Mouse (Mus musculus) E14TG2a.4 (cell line): Measurements from ENCODE around the gene 3110009E18Rik.

Source experiments
- H3K27me3 ChIP-seq: 2 replicates; pipeline ENCODE4 v1.6.1; 2014; ENCODE audit warnings: low read length, control low read depth; ENCODE audit not compliant: insufficient read depth
- H3K36me3 ChIP-seq: 2 replicates; pipeline ENCODE4 v1.6.1; 2014; ENCODE audit warnings: low read length, control low read depth; ENCODE audit not compliant: insufficient read depth
- H3K4me1 ChIP-seq: replicated peaks from 2 replicates; pipeline ENCODE4 v1.6.1; 2014; ENCODE audit warnings: low read depth, low read length, control low read depth
- H3K4me3 ChIP-seq: replicated peaks from 2 replicates; pipeline ENCODE4 v1.5.1; 2014; ENCODE audit warnings: mild to moderate bottlenecking, low read length
- H3K9me3 ChIP-seq: 2 replicates; pipeline ENCODE4 v1.6.1; 2014; ENCODE audit warnings: low read length, control low read depth
- CTCF ChIP-seq: conservative IDR thresholded peaks from 2 replicates; pipeline ENCODE4 v1.5.1; 2014; ENCODE audit warnings: low read length
- NANOG ChIP-seq: IDR thresholded peaks from 2 replicates; pipeline ENCODE4 v1.6.1; 2014; ENCODE audit warnings: borderline replicate concordance, low read length, mixed read lengths
- POU5F1 ChIP-seq: IDR thresholded peaks from 2 replicates; pipeline ENCODE4 v1.6.1; 2014; ENCODE audit warnings: low read length, borderline replicate concordance

The 3110009E18Rik gene

GRCm38 (mm10) chr1:120198942-120199341 is 78.0 kb downstream of the 3110009E18Rik start:
- TF ChIP-seq CTCF (no peak), POU5F1 (no peak), NANOG (no peak)
- Histone ChIP-seq H3K4me3 (no peak overlapping the region), H3K9me3 (no peaks in the 10 kb centered on the region), H3K36me3 (no peaks in the 10 kb centered on the region), H3K27me3 (no peaks in the 10 kb centered on the region; the same call in 1 of the 2 replicates), H3K4me1 (no peaks in the 10 kb centered on the region)

DNA sequence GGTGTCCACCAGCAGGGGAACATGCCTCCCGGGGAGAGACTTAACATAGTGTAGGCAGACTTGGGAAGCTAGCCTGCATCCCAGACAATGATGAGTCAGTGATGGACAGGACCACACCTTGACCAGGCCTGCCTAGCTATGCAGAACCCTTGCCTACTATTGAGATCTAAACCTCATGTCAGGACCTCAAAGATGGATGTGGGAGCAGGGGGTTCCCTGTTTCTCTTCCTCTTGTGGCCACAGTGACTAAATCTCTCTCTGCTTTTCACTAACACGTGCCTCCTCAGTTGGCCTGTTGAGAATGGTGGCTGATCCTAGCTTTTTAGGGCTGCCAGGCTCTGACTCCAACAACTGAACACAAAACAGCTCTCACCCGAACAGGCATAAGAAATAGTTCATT is 81.6 kb downstream of the 3110009E18Rik start:
- H3K4me3 ChIP-seq = no peak overlapping the region
- H3K36me3 ChIP-seq = no peaks in the 10 kb centered on the region
- peaks cover 4% of the 10 kb centered on the region for H3K4me1 ChIP-seq
- TF ChIP-seq POU5F1 (no peak), CTCF (no peak), NANOG (no peak)
- H3K27me3 ChIP-seq = no peaks in the 10 kb centered on the region; the same call in 1 of the 2 replicates
- H3K9me3 ChIP-seq = no peaks in the 10 kb centered on the region

GRCm38 (mm10) chr1:120203836-120204235 is 82.8 kb downstream of the 3110009E18Rik start:
- no peak for TF ChIP-seq CTCF
- no peak for TF ChIP-seq POU5F1
- no peak for TF ChIP-seq NANOG
- H3K9me3 ChIP-seq = no peaks in the 10 kb centered on the region
- H3K27me3 ChIP-seq = no peaks in the 10 kb centered on the region; the same call in 1 of the 2 replicates
- H3K36me3 ChIP-seq = no peaks in the 10 kb centered on the region
- H3K4me1 ChIP-seq = peaks cover 4% of the 10 kb centered on the region
- H3K4me3 ChIP-seq = no peak overlapping the region

- TF ChIP-seq POU5F1 (0 out of 2 replicates have a peak, but pooled peaks have one; percentile 12), CTCF (no peak)
- no peak overlapping the region for H3K4me3 ChIP-seq
- H3K9me3 ChIP-seq = no peaks in the 10 kb centered on the region
- H3K36me3 ChIP-seq = no peaks in the 10 kb centered on the region
- peaks cover 1% of the 10 kb centered on the region; the same call in 1 of the 2 replicates for H3K27me3 ChIP-seq
- H3K4me1 ChIP-seq = peaks cover 4% of the 10 kb centered on the region
Measured at GRCm38 (mm10) chr1:120204834-120205233, 83.8 kb downstream of the 3110009E18Rik start.

- Histone ChIP-seq H3K36me3 (no peaks in the 10 kb centered on the region), H3K4me3 (no peak overlapping the region), H3K27me3 (peaks cover 5% of the 10 kb centered on the region; the same call in 1 of the 2 replicates), H3K9me3 (no peaks in the 10 kb centered on the region), H3K4me1 (peaks cover 4% of the 10 kb centered on the region)
- TF ChIP-seq POU5F1 = no peak
- TF ChIP-seq CTCF = no peak
- TF ChIP-seq NANOG = no peak
Measured at GRCm38 (mm10) chr1:120207568-120207967, 86.6 kb downstream of the 3110009E18Rik start.

GRCm38 (mm10) chr1:120208502-120209230 is 87.7 kb downstream of the 3110009E18Rik start:
- Histone ChIP-seq H3K4me3 (no peak overlapping the region), H3K36me3 (no peaks in the 10 kb centered on the region), H3K9me3 (no peaks in the 10 kb centered on the region), H3K27me3 (0 out of 2 replicates have a peak, but pooled peaks cover 5% of the 10 kb centered on the region), H3K4me1 (peaks cover 4% of the 10 kb centered on the region)
- no peak for TF ChIP-seq POU5F1
- TF ChIP-seq NANOG = no peak
- TF ChIP-seq CTCF = no peak

DNA sequence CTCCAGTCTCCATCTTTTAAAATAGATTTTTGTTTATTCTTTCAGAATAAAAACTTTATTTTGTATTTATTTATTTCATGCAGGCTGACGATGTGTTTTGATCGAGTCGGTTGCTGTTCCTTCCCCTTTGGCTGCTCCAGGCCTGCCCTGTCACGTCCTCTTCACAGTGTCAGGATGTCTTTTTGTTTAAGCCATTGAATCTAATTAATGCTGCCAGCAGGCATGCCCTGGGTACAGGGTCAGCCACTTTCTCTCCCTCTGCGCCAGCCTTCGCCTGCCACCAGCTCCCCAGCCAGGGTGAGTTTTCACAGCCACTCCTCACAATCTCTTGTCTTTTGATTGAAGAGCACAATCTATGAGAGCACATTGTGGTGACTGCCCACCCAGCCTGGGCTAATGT is 99.9 kb downstream of the 3110009E18Rik start:
- Histone ChIP-seq H3K36me3 (no peaks in the 10 kb centered on the region), H3K4me3 (no peak overlapping the region), H3K4me1 (no peaks in the 10 kb centered on the region), H3K27me3 (no peaks in the 10 kb centered on the region), H3K9me3 (no peaks in the 10 kb centered on the region)
- TF ChIP-seq NANOG (no peak), CTCF (no peak)

DNA sequence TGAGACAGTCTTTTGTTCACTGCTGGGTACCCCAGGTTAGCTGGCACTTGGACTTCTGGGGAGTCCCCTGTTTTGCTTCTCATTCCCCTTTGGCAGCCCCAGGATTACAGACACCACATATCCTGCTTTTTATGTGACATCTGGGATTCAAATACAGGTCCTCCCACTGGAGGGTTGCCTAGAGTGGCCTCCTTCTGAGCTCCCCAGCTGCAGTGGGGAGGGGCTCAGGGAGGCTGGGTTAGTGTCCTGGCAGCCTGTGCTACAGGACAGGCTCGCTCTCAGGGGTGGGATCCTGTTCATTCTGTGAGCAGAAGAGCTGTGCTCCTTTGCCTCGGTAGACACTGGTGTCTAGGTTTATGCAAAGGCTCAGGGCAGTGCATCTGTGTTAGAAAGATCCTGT is 100.3 kb downstream of the 3110009E18Rik start:
- Histone ChIP-seq H3K36me3 (no peaks in the 10 kb centered on the region), H3K4me1 (no peaks in the 10 kb centered on the region), H3K4me3 (no peak overlapping the region), H3K27me3 (no peaks in the 10 kb centered on the region), H3K9me3 (no peaks in the 10 kb centered on the region)
- no peak for TF ChIP-seq NANOG
- TF ChIP-seq POU5F1 = no peak
- TF ChIP-seq CTCF = no peak

GRCm38 (mm10) chr1:120223613-120224012 is 102.6 kb downstream of the 3110009E18Rik start:
- no peaks in the 10 kb centered on the region for H3K36me3 ChIP-seq
- no peaks in the 10 kb centered on the region for H3K4me1 ChIP-seq
- TF ChIP-seq POU5F1 = no peak
- no peak for TF ChIP-seq CTCF
- TF ChIP-seq NANOG = no peak
- H3K27me3 ChIP-seq = no peaks in the 10 kb centered on the region
- no peaks in the 10 kb centered on the region for H3K9me3 ChIP-seq
- no peak overlapping the region for H3K4me3 ChIP-seq
